Mouse (Mus musculus) right cerebral cortex, adult 18-20 months (tissue): ENCODE data around the gene Dzip3.

ENCODE experiments used
- DNase-seq: peaks from one replicate; pipeline ENCODE4 v3.0.0; 2022; ENCODE audit warnings: mixed read lengths

Dzip3 gene

DNA sequence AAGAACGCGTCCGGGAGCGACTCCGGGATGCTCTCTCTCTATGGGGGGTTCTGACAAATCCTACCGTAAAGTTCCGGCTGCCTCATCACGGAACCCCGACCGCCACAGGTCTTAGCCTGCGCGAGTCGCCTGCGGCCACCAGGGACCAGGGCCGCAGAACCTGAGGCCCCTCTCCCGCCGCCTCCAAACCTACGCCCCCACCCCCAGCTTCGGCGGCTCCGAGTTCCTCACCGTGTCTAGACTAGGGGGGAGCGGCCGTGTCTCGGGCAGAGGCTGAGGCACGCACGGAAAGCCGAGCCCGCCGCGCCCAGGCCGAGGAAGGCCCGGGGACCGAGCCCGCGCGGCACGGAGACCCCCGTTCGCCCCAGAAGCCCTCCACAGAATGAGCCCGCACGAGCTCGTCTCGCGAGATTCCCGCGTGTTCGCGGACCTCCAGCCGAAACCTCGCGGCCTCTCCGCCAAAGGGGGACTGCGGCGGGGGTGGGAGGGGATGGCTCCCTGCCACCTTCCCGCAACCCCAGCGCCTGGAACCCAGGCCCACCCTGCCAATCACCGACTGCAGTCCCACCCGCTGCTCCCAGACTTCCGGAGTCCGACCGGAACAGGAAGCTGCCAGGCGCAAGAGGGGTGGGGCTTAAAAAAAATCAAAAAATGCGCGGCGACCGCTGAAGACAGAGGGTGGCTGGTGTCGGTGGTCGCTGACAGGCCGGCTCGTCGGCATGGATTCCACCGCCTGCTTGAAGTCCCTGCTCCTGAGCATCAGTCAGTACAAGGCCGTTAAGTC, at the start of gene Dzip3, which contains the start of gene Cip2a:
TSS of gene Dzip3 (minus strand) at position 607 of the 784 bp plus-strand sequence.
TSS of gene Cip2a (plus strand) at position 627 of the 784 bp plus-strand sequence.
- peak; percentile 90 for DNase-seq

DNA sequence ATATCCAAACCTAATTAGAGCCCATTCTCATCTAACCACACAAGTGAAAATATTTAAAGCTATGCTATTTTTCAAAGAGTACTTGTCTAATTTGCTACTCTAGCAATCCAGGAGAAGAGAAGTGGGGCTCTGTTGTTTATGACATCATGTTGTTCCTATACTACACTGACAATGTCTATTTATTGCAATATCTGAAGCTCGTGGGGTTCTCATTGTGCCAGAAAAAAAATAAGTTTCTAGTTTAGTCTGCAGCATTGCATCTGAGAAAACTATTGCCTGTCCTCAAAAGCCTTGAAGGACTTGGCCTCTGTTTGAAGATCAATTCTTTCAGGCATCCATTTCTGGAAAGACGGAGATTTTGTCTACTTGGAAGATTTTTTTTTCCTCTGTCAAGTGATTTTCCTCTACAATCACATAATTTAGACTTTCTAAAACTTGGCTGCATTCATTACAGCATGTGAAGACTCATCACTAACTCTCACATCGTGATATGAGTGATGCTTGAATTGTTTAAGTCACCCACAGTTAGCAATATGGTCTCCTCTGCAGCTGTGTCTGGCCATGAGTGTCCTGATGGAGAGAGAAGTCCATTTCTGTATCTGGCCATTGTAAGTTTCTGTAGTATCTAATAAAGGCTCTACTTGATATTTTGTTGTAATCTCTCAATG, 46.7 kb upstream of the Dzip3 start:
- DNase-seq, result no peak

DNA sequence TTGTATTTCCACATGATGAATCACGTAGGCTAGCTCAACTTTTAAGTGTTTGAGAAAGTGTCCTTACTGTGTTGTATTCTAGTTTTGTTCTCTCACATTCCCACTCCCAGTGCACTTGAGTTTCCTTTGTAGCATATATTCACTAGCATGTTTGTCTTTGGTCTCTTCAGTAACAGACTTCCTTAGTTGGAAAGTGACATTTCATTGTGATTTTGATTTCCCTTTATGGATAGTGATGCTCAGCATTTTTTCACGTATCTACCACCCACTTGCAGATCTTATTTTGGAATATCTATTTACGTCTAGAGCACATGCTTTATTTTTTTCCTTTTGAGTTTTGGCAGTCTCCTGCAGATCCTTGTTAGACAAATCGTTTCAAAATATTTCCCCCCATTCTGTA, 43.8 kb upstream of the Dzip3 start:
- no peak for DNase-seq

DNA sequence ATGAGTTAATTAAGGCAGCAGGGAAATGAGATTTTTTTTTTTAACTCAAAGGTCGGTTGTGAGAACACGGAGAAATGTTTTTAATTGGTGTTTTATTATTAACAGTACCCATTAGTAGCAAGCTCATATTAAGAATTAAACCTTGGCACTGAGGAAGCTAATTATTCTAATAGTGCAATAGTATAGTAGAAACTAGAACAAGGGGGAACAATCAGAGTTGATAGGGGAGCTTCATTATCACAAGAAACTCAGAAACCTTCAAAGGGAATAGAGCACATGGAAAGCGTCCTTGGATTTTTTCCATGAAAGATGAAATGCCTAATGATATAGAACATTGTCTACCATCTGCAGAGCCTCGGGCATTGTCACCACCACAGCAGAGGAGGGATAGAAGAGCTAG, 41.9 kb upstream of the Dzip3 start:
- DNase-seq, result no peak

DNA sequence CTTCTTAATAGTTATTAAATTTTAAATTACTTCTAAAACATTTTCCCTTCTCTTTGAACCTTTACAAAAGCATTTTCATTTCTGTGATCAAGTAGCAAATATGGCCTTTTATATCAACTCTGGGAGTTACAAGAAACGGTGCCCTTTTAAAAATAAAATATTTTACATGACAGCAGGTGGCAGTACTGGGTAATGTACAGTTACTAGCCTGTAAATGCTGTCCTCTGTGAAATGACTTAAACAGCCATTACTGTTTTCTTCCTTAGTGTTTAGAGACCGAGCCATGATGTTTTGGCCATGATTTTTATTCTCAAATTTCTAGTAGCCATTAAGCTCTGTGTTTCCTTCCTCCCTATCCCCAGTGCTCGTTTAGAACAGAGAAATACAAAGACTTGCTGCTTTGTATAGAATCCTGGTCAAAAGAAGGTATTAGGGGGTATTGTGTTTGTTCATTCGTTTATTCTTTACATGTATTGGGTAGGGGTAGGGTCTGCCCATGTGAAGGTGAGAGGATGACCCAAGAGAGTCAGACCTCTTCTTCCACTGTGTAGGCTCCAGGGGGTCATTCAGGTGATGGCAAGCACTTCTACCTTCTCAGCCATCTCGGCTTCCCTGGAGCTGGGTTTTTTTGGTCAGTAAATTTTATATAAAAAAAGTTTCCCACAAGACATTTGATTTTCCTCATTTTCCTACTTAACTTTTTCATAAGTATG, 22.8 kb upstream of the Dzip3 start:
- peak; percentile 19 for DNase-seq

DNA sequence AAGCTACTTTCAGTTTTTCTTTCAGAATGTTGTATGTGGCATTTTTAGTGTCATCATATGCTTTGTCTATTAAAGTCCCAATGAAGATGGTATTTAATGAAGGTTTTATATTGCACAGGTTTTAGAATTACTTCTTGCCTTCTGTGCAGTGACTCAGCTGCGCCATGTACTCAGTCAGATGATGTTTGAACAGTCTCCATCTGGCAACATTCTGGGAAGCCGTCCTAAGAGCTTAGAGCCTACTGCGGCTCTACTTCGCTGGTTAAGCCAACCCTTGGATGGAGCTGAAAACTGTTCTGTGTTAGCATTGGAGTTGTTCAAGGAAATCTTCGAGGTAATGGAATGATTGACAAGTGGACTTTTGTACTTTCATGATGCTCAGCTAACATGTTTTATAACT, 10.2 kb upstream of the Dzip3 start:
- peak; percentile 31 for DNase-seq

DNA sequence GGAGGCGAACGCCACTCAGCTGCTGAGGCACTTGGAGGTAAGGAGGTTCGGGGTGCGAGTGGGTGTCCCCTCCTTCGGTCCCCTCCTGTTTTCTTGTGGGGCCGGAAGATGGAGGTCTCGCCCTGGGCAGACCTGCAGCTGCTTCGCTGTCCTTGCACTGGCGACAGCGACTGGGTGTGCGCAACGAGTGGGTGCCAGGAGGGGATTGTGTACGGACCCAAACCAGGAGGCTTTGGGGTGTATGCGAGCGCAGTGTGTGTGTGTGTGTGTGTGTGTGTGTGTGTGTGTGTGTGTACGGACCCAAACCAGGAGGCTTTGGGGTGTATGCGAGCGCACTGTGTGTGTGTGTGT, 353 bp upstream of the Dzip3 start:
- no peak for DNase-seq

DNA sequence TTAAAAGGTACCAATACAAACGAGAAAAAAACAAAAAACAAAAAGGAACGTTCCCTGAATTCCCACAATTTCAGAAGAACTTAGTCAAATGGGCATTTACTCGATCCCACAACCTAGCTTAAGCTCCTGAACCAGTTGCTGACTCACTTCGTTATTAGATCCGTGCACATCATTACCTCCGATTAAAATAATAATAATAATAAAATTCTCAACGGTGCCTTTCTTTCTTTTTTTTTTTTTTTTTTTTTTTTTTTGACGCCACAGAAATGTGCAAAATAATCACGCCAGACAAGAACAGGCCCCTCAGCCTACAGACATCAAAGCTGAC, 770 bp downstream of the Dzip3 start:
- no peak for DNase-seq

DNA sequence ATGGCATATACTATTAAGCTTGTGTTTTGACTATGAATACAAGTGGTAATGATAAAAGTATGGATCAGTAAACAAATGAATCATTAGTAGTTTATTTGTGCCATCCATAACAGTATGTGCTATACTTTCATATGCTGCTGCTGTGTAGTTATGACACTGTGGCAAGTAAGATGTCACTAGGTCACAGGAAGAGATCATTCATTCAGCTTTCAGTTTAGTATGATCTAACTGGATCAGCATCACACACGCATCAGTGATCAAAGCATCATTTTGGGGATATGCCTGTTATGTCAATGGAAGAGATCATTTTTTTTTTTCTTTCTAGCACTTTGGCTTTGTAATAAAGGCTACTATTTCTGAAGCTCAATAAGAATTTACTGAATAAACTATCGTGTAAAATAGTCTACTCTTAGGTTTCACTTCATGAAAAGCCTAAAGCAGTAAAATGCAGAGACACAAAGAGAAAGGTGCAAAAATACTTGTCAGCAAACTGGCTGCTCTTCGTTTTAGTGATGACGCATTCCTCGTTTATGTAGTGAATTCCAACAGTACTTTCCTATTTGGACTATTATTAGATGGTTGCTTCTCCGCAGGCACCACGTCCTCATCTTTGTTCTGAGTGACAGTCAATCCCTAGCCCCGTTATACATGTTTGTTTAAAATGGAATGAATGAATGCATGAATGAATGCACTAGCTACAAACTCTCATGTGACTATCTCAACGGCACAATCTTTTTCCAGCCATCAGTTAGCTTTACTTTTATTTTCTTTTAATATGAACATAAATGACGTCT, 1.3 kb downstream of the Dzip3 start:
- no peak for DNase-seq

DNA sequence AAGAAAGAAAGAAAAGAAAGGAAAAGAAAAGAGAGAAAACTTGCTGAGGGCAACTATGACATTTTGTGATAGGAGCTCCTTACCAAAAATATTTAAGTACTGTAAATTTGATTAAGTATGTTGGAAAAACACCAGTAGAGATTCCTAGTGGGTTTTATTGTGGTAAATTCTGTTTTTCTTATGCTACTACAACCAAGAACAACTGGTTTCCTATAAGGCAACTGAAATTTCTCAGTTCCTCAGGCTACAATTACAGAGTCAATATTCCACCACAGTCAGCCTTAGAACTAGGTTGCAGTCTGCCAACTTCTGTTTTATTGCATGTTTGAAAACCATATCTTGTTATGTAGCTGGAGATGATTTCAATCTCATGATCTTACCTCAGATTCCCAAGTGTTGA, 4.3 kb downstream of the Dzip3 start:
- no peak for DNase-seq

DNA sequence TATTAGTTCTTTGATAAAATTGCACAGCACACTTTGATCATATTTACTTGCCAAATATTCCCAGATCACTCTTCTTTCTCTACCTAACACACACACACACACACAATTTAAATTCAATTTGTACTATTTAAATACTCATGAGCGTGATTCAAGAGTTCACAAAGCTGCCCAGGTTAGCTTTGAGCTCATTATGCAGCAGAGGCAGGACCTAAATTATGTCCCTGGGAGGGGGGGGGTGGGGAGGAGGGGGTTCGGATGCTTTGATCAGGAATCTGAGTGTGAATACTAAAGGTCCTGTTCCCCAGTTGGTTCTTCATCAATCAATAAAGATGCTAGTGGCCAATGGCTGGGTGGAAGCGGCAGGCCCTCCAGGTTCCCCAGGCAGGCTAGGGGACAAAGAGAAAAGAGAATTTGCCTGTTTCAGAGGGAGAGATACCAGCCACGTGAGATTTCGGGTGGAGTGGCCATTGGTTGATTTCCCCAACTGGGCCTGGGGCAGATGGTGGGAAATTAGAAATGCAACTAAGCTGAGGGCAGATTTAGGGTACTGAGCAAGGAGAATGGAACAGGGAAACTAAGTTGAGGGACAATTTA, 8.8 kb downstream of the Dzip3 start:
- DNase-seq, result no peak

DNA sequence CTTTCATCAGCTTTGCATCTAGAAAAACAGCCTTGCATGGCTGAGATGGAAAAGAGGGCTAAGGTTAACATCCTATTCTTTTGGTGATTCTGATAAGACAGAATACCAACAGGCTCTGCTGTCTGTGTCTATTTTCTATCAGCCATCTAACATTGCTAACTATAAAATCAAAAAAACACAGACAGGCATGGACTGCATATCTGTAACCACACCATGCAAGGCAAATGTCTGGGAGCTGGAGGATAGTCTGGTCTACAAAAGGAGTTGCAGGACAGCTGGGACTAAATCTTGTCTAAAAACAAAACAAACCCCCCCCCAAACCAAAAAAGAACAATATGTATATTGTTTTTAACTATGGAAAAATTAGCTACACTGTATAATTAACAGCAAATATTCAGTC, 14.0 kb downstream of the Dzip3 start:
- DNase-seq, result no peak

DNA sequence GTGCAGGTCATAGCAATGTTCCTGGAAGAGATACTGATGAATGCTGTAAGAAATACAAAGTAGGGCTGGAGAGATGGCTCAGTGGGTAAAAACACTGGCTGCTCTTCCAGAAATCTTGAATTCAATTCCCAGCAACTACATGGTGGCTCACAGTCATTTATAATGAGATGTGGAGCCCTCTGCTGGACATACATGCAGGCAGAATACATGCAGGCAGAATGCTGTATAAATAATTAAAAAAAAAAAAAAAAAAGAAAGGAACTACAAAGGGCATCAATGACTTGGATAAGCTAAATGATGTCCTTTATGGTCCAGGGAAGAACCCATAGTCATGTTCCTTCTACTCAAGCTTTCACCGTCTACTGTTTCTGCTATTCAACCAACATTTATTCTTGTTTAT, 20.4 kb downstream of the Dzip3 start:
- no peak for DNase-seq

DNA sequence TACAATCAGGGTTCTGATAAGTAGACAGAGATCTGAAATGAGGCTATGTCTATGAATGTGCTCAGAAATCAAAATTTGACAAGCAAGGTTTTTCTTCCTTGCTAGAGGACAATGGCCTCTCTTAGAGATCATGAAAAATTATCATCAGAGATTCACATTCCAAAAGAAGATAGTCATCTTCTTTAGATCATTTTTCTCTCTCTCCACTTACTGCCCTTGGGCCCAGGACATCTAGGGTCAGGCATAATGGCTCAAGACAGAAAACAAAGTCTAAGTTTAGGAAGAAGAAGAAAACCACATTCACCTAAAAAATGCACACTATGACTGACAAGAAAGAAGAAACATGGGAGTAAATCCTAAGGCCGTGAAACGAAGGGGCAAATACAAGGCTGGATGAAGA, 21.0 kb downstream of the Dzip3 start:
- no peak for DNase-seq

DNA sequence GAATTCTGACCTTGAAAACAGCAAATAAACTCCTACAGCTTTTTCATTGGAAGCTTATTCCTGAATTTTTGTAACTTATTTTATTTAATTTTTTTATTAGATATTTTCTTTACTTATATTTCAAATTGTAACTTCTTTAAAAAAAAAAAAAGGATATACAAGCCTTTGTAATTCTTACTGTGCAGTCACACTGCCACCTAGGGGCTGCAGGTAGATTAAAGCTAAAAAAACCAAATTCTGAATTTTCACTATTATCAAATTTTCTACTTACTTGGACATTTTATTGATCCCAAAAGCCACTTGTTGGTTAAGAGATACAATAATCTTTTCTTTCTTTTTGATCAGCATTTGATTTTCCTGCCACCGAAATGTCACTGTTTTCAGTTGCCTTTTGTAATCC, 52.2 kb downstream of the Dzip3 start:
- peak; percentile 12 for DNase-seq

DNA sequence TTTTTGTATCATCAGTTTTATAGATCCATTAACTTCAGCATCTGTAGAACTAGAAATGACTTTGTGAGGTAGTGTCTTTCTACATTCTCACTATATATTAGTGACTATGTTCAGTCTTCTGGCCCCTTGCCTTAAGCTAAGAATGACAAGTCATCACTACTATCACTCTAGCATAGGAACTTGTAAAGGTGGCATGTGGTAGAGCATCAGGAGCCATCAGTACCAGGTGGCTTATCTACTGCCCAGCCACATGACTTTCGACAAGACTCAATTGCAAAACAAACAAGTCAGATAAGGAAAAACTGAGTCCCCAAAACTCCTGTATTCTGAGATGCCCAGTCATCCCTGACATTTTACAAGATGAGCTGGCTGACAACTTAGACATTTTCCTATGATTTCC, 70.2 kb downstream of the Dzip3 start:
- no peak for DNase-seq

DNA sequence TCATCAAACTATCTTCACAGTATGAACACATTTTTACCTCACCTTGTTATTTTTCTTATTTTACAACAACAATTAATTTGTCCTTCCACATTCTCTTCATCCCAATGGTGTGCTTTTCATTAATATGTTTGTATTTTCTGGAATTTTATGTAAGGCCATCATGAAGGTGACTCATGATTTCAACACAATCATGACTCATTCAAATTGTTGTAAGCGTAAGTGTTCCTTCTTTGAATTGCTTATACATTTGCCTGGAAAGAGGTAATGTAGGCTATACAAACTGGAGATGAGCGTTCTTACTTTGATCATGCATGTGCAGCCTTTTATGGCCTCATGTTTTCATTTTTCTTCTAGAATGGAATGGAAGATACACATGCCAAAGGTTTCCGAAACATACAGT, 80.8 kb downstream of the Dzip3 start:
- no peak for DNase-seq

DNA sequence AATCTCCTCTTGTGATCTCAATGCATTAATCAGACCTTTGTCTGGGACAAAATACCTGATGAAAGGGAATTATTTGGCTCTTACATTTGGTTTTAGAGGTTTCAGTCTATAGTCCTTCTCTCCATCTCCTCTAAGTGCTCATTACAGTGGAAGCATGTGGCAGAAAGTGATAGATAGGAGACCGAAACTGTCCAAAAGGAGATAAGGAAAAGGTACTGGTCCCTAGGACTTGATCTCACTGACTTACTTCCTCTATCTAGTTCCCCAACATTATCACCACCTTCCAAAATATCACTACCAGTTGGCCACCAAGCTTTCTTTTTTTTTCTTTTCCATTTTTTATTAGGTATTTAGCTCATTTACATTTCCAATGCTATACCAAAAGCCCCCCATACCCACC, 82.8 kb downstream of the Dzip3 start:
- no peak for DNase-seq

DNA sequence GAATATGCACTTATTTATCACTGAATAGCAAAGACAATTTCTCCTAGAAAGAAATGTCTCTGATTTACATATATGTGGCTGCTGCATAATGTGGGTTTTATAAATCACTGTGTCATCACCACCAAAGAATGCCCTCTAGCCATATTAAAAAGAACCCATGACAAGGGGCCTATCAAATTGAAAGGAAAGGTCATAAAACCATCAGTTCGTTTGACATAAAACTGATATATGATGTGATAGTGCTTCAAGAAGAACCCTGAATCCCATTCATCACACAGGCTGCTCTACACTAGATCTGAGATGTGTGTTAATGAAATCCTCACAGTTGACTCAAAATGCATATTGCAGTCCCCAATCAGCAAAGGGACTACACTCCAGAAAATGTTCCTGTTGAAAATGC, 94.1 kb downstream of the Dzip3 start:
- no peak for DNase-seq

DNA sequence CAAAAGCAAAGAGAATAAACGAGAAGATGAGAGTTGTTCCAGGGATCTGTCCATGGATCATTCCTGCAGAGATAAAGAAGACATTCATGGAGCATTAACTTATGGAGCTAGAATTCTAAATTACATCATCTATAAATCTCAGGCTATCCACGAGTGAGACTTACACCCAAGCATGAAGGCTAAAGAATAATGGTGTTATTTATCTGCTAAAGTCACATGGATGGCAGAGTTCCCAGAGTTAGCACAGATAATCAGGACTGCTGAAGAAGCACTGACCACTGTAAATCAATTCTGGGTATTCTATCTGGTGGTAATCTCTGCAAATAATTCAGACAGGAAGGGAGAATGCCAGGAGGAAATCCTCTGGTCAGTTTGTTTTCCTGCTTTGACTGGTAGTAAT, 103.2 kb downstream of the Dzip3 start:
- DNase-seq, result no peak
